ENCODE assay signal across 8 mouse cellular contexts in the genomic region with DNA sequence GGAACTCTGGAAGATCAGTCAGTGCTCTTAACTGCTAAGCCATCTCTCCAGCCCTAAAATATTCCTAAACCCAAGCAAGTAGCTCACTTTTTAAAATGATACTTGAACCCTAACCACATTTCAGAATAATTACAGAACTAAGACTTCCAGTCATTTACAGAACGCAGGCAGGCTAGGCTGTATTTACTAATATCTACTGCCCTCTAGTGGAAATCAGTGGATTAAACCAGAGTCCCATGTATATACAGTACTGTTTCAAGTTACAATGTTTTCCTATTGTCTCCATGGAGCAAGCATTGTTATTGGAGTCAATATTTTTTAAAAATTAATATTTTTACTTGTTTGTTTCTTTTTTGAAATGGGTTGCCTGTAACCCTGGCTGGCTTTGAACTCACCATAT. TPM values are rescaled to one million over a fixed set of nuclear protein-coding genes. Genes with fewer than 3 reads are reported as not detected.
DNase-seq lines count a peak whose midpoint lies in the region; ATAC-seq and TF ChIP-seq lines count a peak whose summit lies in the region.

No protein-coding gene starts in this region.

- H3K4me2 ChIP-seq in hindbrain, embryonic 13.5 days, result no peak overlapping the region

- intact Hi-C loops in gastrocnemius, adult 2 months (cut with DNase I), result no loop called here

- H3K9ac ChIP-seq in hindbrain, embryonic 13.5 days, result no peak overlapping the region

- no peaks in the 10 kb centered on the region for H3K27me3 ChIP-seq in hindbrain, embryonic 13.5 days

- no peak overlapping the region for H3K27ac ChIP-seq in gastrocnemius, adult 2 months
- no peak overlapping the region for H3K27ac ChIP-seq in hindbrain, embryonic 13.5 days

- H3K36me3 ChIP-seq in hindbrain, embryonic 13.5 days, result no peaks in the 10 kb centered on the region

- no peaks in the 10 kb centered on the region for H3K4me1 ChIP-seq in hindbrain, embryonic 13.5 days (replicated peaks)

- 29% methylated on average over 1 of the region's 1 CpGs for WGBS in hindbrain, embryonic 13.5 days

- no peak overlapping the region for H3K4me3 ChIP-seq in gastrocnemius, adult 2 months
- no peak overlapping the region for H3K4me3 ChIP-seq in hindbrain, embryonic 13.5 days

- 0 out of 2 replicates have a peak, but pooled peaks cover 5% of the 10 kb centered on the region for H3K9me3 ChIP-seq in hindbrain, embryonic 13.5 days

- peak; percentile 75 for TF ChIP-seq CTCF in gastrocnemius, adult 2 months (IDR thresholded peaks at IDR 0.05)

- no peak for DNase-seq in gastrocnemius, adult 2 months
- DNase-seq in gastrocnemius, adult 8-10 months (ENCODE audit: low spot score in 2 of 2), result no peak
- peak; percentile 67 for DNase-seq in thymus, postnatal 0 days (ENCODE audit: low spot score)
- no peak for DNase-seq in thymus, postnatal 25 days
- DNase-seq in adrenal gland, adult 2 months, result no peak
- DNase-seq in cerebellum, adult 9-11 months, result no peak

- peak; percentile 79 for ATAC-seq in hindbrain, embryonic 13.5 days (ENCODE audit: low FRiP score)
- peak; percentile 82 for ATAC-seq in neutrophil, adult 5-6 weeks (ENCODE audit: extremely low read depth, insufficient number of reproducible peaks, low FRiP score, poor library complexity, severe bottlenecking)

RNA-seq across cellular contexts. Expression of gene Spink2, which starts 17.7 kb away (rescaled TPM):
- total RNA-seq in gastrocnemius, adult 2 months (2021), result not detected
- total RNA-seq in gastrocnemius, adult 8-10 months (2022), result not detected
- polyA plus RNA-seq in thymus, postnatal 0 days (2015; fragmentation: Nextera tagmentation; extraction: Ambion mirVana), result 1.3 and 1.4 TPM in 2 replicates
- 1.1 and 2.4 TPM in 2 replicates for polyA plus RNA-seq in hindbrain, embryonic 13.5 days (2015; fragmentation: Nextera tagmentation; extraction: Ambion mirVana)
- not detected in 2 replicates for total RNA-seq in neutrophil, adult 5-6 weeks (2017)
- total RNA-seq in adrenal gland, adult 2 months (2021), result under 1 TPM in 1 of 2 experiments, not detected in 1; 0.52 TPM
- 0.20 TPM in 1 of 2 replicates, not detected in the other for polyA plus RNA-seq in adrenal gland, adult 2 months (2012; rRNA removed)

RNA-seq across cellular contexts. Expression of gene Rest, which starts 36.3 kb away (rescaled TPM):
- 1 to 10 TPM; 7.8 to 9.2 TPM for total RNA-seq in gastrocnemius, adult 2 months (2021)
- total RNA-seq in gastrocnemius, adult 8-10 months (2022), result 10 to 100 TPM in 1 of 4 experiments, 1 to 10 TPM in 3; 8.3 to 10.2 (median 9.2) TPM
- polyA plus RNA-seq in thymus, postnatal 0 days (2015; fragmentation: Nextera tagmentation; extraction: Ambion mirVana), result 32.4 and 37.4 TPM in 2 replicates
- 9.8 and 10.1 TPM in 2 replicates for polyA plus RNA-seq in hindbrain, embryonic 13.5 days (2015; fragmentation: Nextera tagmentation; extraction: Ambion mirVana)
- total RNA-seq in neutrophil, adult 5-6 weeks (2017), result 62.9 and 70.3 TPM in 2 replicates
- 10 to 100 TPM; 18.9 to 19.6 TPM for total RNA-seq in adrenal gland, adult 2 months (2021)
- 6.9 and 7.8 TPM in 2 replicates for polyA plus RNA-seq in adrenal gland, adult 2 months (2012; rRNA removed)
